Mouse (Mus musculus): ENCODE measurements around the gene Slc7a6os.

The Slc7a6os gene

DNA sequence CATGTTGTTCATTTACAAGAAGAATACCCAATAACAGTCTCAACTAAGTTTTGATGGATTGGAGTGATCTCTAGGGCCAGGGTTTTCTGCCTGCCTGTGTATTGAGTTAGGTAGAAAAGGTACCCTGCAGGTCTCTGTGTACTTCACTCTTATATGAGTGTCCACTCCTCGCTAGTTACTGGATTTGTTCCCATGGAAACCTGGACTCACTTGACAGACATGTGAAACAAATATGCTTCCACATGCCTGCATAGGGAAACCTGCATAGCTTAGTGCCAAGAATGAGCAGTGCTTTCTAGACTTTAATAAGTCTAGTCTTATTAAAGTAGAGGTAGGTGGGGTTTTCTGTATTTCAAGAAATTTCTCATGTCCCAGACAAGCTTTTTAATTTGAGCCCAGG is 33.8 kb downstream of the Slc7a6os start:
- no peak for DNase-seq

DNA sequence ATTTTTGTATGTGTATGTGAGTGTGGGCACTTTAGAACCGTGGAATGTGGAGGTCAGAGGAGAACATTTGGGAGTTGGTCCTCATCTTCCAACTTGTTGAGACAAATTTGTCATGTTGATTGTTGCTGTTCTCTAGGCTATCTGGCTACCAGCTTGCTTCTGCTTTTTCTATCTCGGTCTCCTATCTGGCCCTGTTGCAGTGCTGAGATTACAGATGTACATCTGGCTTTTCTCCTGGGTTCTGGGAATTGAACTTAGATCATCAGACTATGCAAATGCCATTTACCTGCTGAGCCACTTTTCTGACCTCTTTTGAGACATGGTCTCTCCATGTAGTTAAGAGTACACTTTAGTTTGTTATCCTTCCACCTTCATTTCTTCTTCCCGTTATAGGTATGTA is 37.2 kb downstream of the Slc7a6os start:
- no peak for DNase-seq

DNA sequence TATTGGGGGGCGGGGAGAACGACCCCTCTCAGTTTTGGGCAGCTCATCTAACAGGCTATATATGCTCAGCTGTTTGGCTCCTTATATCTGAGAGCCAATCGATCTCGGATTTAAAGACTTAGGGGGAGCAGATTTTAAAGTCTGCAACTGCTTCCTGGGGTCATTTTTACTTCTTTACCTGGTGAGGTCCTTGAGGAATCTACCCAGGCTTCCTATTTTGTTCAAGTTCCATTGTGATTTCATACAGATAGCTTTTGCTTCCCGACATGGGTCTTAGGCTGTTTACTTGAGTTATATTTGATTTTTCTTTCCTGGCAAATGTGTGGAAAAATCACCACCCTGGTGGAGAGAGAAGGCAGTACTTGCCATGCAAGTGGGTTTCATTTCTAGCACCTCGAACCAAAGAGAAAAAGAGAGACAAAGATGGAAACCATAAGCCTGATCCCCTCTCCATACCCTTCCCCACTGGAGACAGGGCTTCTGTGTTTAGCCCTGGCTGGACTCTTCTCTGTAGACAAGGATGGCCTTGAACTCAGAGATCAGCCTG is 40.7 kb downstream of the Slc7a6os start:
- no peak for DNase-seq

DNA sequence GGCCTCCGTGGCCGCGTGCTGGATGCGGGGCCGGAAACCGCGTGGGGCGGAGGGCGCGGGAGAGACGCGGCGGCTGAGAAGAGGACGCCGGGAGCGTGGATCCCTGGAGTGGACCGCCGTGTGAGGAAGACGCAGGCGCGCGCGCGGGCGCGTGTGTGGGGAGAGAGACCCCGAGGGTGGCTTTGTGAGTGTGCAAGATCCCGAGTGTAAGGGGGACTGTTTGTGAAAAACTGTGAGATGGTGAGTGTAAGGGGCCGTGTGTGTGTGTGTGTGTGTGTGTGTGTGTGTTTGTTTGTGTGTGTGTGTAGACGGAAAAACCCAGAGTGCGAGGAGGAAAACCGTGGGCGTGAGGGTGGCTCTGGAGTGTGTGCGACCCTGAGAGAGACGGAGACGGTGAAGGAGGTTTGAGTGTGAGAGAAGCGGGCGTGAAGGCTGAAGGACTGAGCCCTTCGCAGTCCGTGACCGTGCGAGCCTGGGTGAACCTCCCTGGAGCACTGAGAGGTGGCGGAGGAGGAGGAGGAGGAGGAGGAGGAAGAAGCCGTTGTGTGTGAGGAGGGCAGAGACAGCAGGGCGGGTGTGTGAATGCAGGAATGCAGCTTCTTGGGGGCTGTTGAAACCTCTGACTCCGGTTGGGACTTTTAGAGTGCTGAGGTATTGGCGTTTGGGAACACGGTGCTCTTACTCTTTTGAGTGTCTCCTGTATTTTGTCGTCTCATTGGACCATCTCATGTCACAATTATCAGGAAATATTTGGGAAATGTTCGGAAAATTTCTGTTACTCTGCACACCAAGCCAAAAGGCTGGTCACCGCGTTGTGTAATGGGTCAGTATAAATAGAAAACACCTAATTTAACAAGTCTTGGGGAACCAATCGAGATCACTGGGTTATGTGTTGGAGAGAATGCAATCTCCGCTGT is 41.5 kb downstream of the Slc7a6os start:
- peak; percentile 47 for DNase-seq

DNA sequence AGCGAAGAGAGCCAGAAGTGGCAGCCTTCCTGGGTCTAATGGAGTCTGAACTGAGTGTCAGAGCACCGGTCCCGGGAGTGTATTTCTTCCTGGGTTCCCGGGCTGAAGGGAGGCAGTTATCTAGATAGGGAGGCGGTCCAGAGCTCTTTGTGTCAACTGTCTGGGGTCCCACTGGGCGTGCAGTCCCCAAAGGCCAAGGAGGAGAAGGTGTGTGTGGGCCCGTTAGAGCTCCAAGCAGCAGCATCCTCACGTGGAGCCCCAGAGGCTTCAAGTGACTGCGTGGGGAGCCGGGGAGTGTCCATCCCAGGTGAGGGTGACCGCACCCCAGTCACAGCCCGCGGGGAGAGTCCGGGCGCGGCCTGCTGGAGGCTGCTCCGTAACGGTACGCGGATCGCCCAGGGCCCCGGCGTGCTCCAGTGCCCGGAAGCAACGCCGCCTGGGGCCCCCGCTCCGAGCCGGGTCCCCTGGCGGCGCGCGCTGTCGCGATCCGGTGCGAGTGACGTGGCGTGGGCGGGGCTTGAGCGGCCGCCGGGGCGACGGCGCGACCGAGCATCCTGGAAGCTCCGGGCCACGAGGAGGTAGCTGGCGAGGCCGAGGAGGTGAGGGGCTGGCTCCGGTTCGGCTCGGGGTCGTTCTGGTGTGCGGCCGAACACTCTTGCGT is 42.2 kb downstream of the Slc7a6os start, which contains the start of gene Slc7a6:
Slc7a6 (plus strand) TSS at position 502 of the 661 bp plus-strand sequence.
- peak; percentile 88 for DNase-seq

DNA sequence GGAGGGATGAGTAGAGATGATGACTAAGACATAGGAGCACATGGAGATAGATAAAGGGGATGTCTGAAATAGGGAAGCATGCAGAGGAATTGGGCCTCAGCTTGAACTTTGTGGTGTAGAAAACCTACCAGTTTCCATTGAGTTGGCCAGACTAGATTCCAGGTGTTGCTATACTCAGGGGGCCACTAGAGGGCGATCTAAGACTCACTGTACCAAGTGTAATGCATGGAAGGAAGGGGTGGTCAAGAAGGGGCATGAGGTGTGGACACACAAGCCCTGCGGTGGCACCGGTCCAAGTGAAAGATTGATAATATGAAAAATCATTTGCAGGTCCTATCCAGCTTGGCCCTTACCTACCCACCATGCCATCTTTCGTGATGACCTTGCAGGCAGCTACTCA is 45.3 kb downstream of the Slc7a6os start:
- DNase-seq = peak; percentile 84

DNA sequence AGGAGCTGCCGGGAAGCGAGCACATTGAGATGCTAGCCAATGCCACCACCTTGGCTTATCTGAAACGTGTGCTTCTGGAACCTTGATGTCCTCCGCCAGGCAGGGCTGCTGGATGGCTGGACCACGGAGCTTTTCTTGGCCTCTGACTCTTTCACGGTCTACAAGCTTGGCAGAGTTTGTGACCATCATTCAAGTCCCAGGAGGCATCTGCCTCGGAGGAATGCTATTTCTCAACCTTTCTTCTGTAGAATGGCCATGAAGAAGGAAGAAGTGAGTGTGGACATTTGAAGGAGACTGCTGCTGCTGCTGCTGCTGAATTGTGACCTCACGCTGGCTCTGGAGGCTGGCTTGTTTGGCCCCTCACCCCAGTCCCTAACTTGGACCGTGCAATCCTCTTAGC is 47.5 kb downstream of the Slc7a6os start:
- DNase-seq = no peak

DNA sequence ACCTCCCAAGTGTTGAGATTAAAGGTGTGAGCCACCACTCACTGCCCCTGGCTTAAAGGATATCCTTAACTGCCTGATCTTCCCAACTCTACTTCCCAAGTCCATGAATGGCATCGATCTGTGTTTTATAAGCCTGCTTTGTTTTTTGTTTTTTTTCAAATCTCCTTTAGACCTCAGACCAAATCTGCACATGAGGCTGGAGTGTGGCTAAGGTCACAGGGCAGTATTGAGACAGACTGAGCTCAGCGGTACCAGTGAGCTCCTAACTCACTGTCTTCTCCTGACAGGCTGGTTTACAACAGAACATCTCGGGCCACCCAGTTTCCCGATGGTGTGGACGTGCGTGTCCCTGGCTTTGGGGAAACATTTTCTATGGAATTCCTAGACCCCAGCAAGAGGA is 50.9 kb downstream of the Slc7a6os start:
- DNase-seq = no peak

DNA sequence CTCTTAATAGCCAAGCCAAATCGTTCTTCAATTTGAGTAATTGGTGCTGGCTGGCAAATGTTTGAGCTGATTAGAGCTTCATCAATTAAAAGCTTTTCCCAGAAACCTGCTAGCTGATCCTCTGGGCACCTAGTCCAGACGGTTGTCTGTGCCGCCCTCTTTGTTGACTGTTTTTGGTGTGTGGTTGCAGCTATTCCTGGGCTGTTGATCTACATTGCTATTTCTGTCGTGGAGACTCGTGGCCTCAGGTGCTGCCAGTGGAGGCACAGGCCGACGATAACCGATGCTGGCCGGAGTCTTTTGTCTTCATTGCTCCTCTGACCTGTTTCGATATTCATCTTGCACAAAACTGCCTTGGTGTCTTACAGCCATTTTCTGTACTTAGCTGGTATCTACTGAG is 52.4 kb downstream of the Slc7a6os start:
- no peak for DNase-seq

DNA sequence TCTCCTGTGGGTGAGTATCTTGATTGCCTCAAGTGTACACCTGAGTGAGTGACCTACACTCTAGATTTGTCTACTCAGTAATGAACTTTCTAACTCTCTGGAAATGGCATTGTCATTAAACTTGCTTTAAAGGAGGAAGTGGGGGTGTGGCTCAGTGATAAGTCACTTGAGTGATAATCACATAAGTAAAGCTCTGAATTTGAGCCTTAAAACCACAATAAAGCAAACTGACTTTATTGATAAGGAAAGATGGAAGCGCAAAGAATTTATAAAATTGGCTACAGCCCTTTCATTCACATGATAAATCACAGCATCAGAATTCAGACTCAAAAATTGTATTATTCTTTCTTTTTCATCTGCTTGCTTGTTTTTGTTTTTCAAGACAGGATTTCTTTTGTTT is 53.3 kb downstream of the Slc7a6os start:
- DNase-seq = no peak

DNA sequence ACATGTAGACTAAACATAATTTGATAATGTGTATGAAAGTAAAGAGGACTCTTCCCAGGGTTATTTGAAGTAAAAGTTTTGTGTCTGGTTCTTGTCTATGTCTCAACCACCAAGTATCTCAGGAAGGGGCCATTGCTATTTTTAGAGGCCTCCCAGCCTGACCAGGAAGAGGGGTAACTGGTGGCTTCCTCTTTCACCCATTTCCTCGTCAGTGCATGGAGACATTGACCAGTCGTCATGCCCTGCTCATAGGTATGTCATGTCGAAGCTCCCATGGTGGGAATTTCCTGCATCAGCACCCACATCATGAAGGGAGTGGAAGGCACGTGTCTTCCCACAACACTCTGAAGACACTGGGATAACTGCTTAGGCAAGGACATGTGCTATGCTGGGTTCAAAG is 57.9 kb downstream of the Slc7a6os start:
- no peak for DNase-seq

DNA sequence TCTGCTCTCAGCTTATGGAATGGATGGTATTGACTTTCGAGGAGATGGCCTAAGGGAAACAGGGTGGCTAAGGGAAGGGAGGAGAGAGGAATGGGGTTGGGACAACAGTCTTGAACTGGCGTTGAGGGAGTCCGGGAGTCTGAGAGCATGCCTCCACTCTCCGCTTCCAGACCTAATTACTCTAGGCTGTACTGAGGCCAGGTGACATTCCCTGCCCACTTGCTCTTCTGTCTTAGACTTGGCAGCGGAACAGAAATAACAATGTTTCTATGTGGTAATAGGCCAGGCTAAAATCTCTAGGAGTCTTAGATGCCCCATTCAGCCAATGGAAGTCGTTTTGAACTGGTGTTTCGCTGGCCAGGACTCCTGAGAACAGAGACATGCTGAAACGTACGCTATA is 59.7 kb downstream of the Slc7a6os start:
- DNase-seq = no peak
